Mouse (Mus musculus) megakaryocyte, embryonic 14.5 days (primary cell): Measurements from ENCODE around the gene Wdr74. TPM values are rescaled to one million over a fixed set of nuclear protein-coding genes. Genes with fewer than 3 reads are reported as not detected.

Source experiments
- H3K27me3 ChIP-seq: replicated peaks from 2 replicates; pipeline ENCODE3; 2012; ENCODE audit warnings: inconsistent platforms
- H3K36me3 ChIP-seq: replicated peaks from 2 replicates; pipeline ENCODE3; 2012; ENCODE audit warnings: low read length, inconsistent platforms, mixed read lengths
- H3K4me1 ChIP-seq: 2 replicates; pipeline ENCODE4 v1.6.1; 2012; ENCODE audit warnings: inconsistent platforms
- H3K4me3 ChIP-seq: replicated peaks from 2 replicates; pipeline ENCODE3; 2012; ENCODE audit warnings: moderate library complexity, mild to moderate bottlenecking, inconsistent platforms
- H3K9me3 ChIP-seq: 2 replicates; pipeline ENCODE4 v1.6.1; 2012; ENCODE audit warnings: inconsistent platforms
- FLI1 ChIP-seq: IDR thresholded peaks from 2 replicates; pipeline ENCODE4 v1.6.1; 2012; ENCODE audit warnings: low read length, inconsistent platforms, mixed read lengths
- GATA1 ChIP-seq: IDR thresholded peaks from 3 replicates; pipeline ENCODE4 v1.6.1; 2012; ENCODE audit warnings: mixed read lengths, low read length, inconsistent platforms, borderline replicate concordance
- polyA plus RNA-seq: library from polyadenylated mRNA; stranded (reverse); fragments of >175 nt; gene quantifications from 2 replicates; pipeline ENCODE4 v1.2.3, GENCODE M21; 2012; ENCODE audit warnings: low replicate concordance; ENCODE audit not compliant: insufficient read depth

Wdr74 gene
- polyA plus RNA-seq, 1 experiment = 16.5 TPM

DNA sequence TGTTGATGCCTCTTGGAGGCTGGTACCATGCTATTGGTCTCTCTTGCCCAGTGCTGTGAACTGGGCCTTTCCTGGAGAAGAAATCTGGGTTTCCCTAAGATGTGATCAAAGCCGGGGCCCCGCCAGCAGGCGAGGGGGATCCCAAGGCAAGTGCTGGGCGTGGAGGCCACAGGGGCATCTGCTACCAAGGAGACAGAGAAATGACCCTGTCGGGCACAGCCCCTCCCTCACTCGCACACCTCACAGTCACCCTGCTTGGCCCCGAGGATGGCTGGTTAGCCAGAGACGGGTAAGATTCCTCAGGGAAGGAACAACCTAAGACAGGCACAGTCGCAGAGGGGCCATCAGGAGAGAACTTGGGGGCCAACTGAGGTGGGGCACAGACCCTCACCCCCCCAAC lies 29.9 kb downstream of the Wdr74 start:
- Histone ChIP-seq H3K4me1 (peaks cover 12% of the 10 kb centered on the region), H3K27me3 (no peaks in the 10 kb centered on the region), H3K36me3 (peaks cover 97% of the 10 kb centered on the region), H3K4me3 (peak overlapping the region; percentile 46), H3K9me3 (peaks cover 15% of the 10 kb centered on the region)
- TF ChIP-seq GATA1 = no peak
- no peak for TF ChIP-seq FLI1

DNA sequence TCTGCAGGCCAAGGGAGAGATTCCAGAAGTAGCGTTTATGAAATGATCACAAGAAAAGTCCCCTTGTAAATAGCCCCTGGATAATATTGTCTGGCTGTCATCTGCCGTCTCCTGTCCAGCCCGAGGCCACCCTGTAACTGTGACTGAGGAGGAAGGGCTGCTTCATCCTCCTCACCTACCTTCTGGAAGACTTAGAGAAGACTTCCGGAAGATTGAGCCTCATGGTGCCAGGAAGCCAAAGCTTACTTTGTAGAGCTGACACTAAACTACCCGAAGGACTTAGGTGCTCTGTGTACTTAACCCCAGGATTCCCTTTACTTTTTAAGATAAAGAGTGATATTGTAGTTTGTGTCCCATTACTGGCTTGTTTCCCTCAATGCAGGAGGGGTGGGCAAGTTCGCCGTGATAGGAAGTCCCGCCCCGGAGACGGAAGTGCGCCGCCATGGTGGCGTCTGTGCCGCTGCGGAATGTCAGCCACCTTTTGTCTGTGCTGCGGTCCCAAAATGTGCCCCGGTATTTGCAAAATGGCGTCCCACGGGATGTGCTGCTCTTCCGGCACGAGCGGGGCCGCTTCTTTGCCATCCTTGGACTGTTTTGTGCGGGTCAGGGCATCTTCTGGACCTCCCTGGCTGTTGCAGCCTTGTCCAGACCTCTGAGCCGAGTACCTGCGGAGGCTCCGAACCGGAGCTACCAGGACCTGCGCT lies 35.1 kb downstream of the Wdr74 start, which contains the start of gene Tmem223:
TSS of gene Tmem223 (plus strand) at position 430 of the 704 bp plus-strand sequence.
- TF ChIP-seq GATA1 = no peak
- TF ChIP-seq FLI1 = no peak
- H3K27me3 ChIP-seq = no peaks in the 10 kb centered on the region
- H3K36me3 ChIP-seq = peaks cover 71% of the 10 kb centered on the region
- peak within 1 kb of the TSS; percentile 93 for H3K4me3 ChIP-seq
- peaks cover 2% of the 10 kb centered on the region for H3K9me3 ChIP-seq
- peaks cover 42% of the 10 kb centered on the region for H3K4me1 ChIP-seq

DNA sequence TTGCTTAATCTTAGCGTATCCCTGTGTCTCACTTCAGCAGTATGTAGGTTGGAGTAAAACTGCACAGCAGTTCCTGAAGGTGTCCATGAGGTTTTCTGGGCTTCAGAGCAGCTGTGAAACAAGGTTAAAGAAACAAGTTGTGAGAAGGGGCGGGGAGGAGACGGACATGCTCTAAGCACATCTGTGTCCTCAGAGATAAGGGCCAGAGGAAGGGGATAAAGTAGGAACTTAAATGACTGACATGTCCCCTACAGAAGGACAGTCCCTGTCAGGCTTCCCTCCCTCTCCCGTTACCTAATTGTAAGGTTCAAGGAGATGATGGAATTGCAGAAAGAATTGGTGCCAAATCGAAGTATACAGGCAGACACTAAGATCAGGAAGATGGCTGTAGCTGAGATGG lies 37.4 kb downstream of the Wdr74 start:
- TF ChIP-seq GATA1 (no peak), FLI1 (no peak)
- H3K27me3 ChIP-seq = no peaks in the 10 kb centered on the region
- peak overlapping the region; percentile 97 for H3K4me3 ChIP-seq
- H3K4me1 ChIP-seq = peaks cover 52% of the 10 kb centered on the region
- H3K36me3 ChIP-seq = peaks cover 60% of the 10 kb centered on the region
- H3K9me3 ChIP-seq = no peaks in the 10 kb centered on the region

DNA sequence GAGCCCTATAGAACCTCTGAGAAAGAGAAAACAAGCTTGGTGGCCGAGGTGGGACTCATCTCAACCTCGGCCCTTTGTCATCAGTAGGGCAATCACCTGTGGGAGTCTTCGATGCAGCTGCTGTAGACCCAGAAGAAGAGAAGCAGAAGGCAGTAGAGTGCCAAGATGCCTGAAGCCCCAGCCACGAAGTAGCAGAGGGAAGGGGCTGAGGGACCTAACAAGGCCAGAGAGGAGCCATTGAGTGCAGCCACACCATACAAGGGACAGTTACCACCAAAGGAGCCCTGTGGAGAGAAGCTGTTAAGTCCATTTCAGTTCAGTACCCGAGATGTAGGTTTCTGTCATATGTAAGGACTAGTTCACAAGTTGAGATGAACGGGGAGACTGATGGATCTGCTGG lies 37.8 kb downstream of the Wdr74 start:
- Histone ChIP-seq H3K36me3 (peaks cover 60% of the 10 kb centered on the region), H3K4me1 (peaks cover 52% of the 10 kb centered on the region), H3K27me3 (no peaks in the 10 kb centered on the region)

DNA sequence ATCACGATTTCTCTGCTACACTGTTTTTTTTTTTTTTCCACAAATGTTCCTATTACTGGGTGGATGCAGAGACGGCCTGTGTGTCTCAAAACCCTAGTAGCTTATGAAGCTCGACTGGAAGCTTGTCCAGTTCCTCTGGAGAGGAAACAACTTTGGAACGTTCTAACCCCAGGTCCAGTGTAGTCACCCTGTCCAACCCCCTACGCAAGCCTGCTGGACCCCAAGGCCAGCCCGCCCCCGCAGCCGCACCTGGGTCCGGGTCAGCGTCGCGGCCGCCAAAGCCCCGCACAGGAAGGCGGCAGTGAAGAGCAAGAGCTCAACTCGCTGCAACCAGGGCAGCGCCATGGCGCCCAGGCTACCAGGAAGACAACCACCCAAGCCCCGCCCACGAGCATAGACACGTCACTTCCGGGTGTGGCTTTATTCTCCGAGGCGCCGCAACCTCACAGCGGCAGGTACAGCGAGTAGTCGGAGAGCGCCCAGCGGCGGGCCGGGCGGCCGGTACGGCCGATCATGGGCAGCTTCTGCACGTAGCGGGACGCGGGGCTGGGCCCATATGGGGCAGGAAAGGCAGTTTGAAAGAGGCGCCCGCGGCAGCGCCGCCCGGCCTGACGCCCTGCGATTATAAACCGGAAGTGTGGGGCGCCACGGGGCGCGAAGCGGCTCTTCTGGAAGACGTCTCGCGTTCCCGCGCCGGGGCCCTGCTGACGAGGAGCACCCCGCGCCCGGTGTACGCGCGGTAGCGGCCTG lies 38.6 kb downstream of the Wdr74 start, which contains the start of gene Tmem179b:
TSS of gene Tmem179b (minus strand) at position 382 of the 750 bp plus-strand sequence.
- H3K36me3 ChIP-seq = peaks cover 57% of the 10 kb centered on the region
- peak within 1 kb of the TSS; percentile 97 for H3K4me3 ChIP-seq
- H3K4me1 ChIP-seq = peaks cover 52% of the 10 kb centered on the region
- TF ChIP-seq GATA1 (no peak), FLI1 (peak; percentile 68; the same call in 1 of the 2 replicates)
- no peaks in the 10 kb centered on the region for H3K27me3 ChIP-seq
- H3K9me3 ChIP-seq = no peaks in the 10 kb centered on the region

More for the DNA sequence above, 37.8 kb downstream of the Wdr74 start:
- peak overlapping the region; percentile 97 for H3K4me3 ChIP-seq
- no peaks in the 10 kb centered on the region for H3K9me3 ChIP-seq
- TF ChIP-seq FLI1 = no peak
- TF ChIP-seq GATA1 = no peak

DNA sequence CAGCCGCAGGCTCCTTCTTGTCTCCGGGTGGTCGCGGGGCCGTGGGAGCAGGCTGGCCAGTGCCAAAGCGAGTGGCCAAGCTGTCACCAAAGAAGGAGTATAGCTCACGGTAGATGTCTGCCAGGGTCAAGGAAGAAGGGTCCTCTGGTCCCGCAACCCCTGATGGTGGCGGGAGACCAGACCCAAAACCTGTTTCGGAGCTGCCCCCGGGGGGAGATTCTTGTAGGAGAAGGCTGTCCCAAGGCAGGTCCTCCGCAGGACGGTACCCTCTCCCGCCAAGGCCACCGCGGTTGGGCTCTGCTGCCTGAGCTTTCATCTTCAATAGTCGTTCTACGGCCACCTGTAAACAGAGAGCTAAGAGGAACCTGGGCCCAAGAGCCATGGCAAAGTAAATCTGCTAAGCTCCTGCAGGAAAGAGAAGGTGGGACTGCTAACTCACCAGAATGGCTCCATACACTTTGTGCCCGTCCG lies 39.4 kb downstream of the Wdr74 start:
- H3K4me3 ChIP-seq = peak overlapping the region; percentile 97
- TF ChIP-seq GATA1 = no peak
- TF ChIP-seq FLI1 = no peak
- H3K27me3 ChIP-seq = no peaks in the 10 kb centered on the region
- H3K36me3 ChIP-seq = peaks cover 55% of the 10 kb centered on the region
- H3K9me3 ChIP-seq = no peaks in the 10 kb centered on the region
- H3K4me1 ChIP-seq = peaks cover 55% of the 10 kb centered on the region

DNA sequence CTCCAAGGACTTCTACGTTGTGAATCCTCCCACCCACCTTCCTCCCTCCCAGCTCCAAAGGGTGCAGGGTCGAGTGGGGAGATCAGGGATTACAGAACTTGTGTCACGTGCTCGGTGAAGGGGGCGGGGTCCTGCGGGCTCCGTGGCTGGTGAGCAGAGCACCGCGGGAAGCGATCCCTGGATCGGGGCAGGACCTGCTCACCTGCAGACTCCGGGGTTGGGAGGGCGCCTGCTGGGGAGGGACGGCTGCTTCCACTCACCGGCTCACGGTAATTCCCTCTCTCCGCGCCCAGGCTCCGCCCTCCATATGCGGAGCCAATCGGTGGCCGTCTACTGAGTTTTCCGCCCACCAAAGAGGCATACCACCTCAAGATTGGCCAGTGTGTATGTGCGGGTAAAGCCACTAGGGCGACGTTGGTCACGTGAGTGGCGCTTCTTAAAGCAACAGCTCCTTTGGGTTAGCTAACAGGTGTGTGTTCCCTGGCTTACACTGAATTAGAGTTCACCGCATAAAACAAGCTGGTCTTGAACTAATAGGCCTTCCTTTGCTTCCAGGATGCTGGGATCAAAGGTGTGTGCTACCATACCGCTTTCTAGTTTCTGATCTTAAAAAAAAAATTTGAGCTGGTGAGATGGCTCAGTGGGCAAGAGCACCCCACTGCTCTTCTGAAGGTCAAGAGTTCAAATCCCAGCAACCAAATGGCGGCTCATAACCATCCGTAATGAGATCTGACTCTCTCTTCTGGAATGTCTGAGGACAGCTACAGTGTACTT lies 50.6 kb downstream of the Wdr74 start, which contains the start of gene Taf6l:
TSS of gene Taf6l (minus strand) at position 410 of the 774 bp plus-strand sequence.
- Histone ChIP-seq H3K36me3 (peaks cover 40% of the 10 kb centered on the region), H3K4me1 (peaks cover 45% of the 10 kb centered on the region), H3K27me3 (no peaks in the 10 kb centered on the region), H3K9me3 (no peaks in the 10 kb centered on the region), H3K4me3 (peak within 1 kb of the TSS; percentile 96)
- TF ChIP-seq GATA1 (no peak), FLI1 (no peak)

DNA sequence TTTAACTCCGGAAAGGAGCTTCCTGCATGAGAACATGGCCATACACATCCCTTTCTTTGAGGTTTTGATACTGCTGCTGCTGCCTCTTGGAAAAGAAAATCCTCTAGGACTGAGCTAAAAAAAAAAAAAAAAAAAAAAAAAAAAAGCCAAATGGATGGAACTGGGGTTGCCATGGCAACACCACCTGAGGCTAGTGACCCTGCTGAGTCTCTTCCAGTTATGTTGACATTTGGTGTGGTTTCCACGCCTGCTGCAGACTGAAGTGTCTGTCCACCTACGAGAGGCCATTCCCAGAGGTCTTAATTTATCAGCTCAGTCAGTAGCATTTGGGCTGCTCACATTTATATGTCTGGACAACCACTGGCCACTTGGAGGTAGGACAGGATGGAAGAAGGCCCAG lies 52.9 kb downstream of the Wdr74 start:
- H3K27me3 ChIP-seq = no peaks in the 10 kb centered on the region
- no peak overlapping the region for H3K4me3 ChIP-seq
- H3K4me1 ChIP-seq = peaks cover 36% of the 10 kb centered on the region
- H3K36me3 ChIP-seq = peaks cover 35% of the 10 kb centered on the region
- H3K9me3 ChIP-seq = peaks cover 5% of the 10 kb centered on the region
- no peak for TF ChIP-seq GATA1
- TF ChIP-seq FLI1 = no peak

DNA sequence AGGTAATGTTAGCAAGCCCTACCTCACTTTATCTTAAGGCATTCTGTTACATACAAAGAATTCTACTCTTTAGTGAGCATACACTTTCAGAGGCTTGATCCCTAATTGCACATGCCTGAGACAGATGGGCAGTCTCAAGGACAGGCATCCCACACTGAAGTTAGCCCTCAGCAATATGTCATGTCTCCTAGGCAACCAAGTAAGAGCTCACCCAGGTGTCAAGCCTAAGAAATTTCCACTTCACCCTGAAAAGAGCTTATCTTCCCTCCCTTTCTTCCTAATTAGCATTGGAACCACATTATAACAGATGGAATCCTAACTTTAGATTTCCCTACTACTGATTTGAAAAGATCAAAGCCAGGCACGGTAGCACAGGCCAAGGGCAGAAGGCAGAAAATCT lies 53.5 kb downstream of the Wdr74 start:
- H3K4me1 ChIP-seq = peaks cover 33% of the 10 kb centered on the region
- H3K9me3 ChIP-seq = peaks cover 6% of the 10 kb centered on the region
- no peaks in the 10 kb centered on the region for H3K27me3 ChIP-seq
- H3K36me3 ChIP-seq = peaks cover 36% of the 10 kb centered on the region
- TF ChIP-seq GATA1 (no peak), FLI1 (no peak)
- no peak overlapping the region for H3K4me3 ChIP-seq
